Mouse (Mus musculus): ENCODE measurements around the gene Pld3. TPM values are rescaled to one million over a fixed set of nuclear protein-coding genes. Genes with fewer than 3 reads are reported as not detected.
A peak's percentile ranks its signal among the peaks of the same experiment; 100 is the strongest.

Pld3 gene
- polyA plus RNA-seq, 1 experiment from 2014 or later = 139 TPM

DNA sequence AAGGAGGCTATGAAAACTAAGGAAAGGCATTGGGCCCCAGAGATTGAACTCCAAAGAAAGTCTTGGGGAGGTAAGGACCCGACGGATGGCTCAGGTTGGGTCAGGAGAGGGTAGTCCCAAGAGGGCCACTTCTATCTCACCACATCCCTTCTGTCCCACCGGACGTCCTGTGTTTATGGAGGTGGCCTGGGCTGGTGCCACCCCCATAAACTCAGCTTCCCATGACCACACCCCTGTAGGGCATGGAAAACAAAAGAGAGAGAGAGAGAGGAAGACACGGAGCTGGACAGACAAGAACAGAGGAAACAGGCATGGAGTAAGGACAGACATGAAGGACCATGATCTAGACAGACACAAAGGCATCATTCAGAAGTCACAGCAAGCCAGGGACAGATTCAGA is 59.6 kb downstream of the Pld3 start:
- Histone ChIP-seq H3K9ac (replicated peaks; ENCODE audit: low read depth, low read length) (no peak overlapping the region), H3K4me2 (ENCODE audit: low read length) (no peak overlapping the region), H3K4me3 (replicated peaks; ENCODE audit: low read length) (no peak overlapping the region), H3K27me3 (replicated peaks; ENCODE audit: control insufficient read depth, insufficient read depth, low read length) (no peaks in the 10 kb centered on the region), H3K4me1 (replicated peaks; ENCODE audit: control insufficient read depth, insufficient read depth, low read length) (peaks cover 8% of the 10 kb centered on the region), H3K36me3 (ENCODE audit: control insufficient read depth, insufficient read depth) (no peaks in the 10 kb centered on the region), H3K9me3 (ENCODE audit: control insufficient read depth, low read length) (no peaks in the 10 kb centered on the region), H3K27ac (ENCODE audit: low read length) (no peak overlapping the region)
- no peak for ATAC-seq
- 89% methylated on average over 5 of the region's 5 CpGs for WGBS

DNA sequence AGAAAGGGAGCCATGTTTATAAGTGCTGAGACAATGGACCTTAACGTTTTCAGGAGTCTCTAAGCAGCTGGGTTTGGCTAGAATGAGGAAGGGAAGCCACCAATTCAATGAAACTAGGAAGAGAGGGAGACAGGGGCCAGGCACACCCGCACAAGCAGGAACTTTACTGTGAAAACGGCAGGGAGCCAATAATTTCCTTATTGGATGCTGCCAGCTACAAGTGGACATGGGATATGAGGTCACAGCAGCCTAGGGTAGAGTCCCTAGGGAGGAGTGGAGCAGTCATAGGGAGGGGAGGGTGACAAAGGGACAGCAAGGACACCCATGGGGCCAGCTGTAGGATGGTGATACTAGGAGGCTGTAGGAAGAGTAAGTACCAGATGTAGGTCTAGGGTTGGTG is 60.0 kb downstream of the Pld3 start:
- Histone ChIP-seq H3K9ac (replicated peaks; ENCODE audit: low read depth, low read length) (no peak overlapping the region), H3K27ac (ENCODE audit: low read length) (no peak overlapping the region), H3K4me1 (replicated peaks; ENCODE audit: control insufficient read depth, insufficient read depth, low read length) (peaks cover 8% of the 10 kb centered on the region), H3K9me3 (ENCODE audit: control insufficient read depth, low read length) (no peaks in the 10 kb centered on the region), H3K4me2 (ENCODE audit: low read length) (no peak overlapping the region), H3K36me3 (ENCODE audit: control insufficient read depth, insufficient read depth) (no peaks in the 10 kb centered on the region), H3K4me3 (replicated peaks; ENCODE audit: low read length) (no peak overlapping the region), H3K27me3 (replicated peaks; ENCODE audit: control insufficient read depth, insufficient read depth, low read length) (no peaks in the 10 kb centered on the region)
- 74% methylated on average over 3 of the region's 3 CpGs for WGBS
- ATAC-seq = no peak

DNA sequence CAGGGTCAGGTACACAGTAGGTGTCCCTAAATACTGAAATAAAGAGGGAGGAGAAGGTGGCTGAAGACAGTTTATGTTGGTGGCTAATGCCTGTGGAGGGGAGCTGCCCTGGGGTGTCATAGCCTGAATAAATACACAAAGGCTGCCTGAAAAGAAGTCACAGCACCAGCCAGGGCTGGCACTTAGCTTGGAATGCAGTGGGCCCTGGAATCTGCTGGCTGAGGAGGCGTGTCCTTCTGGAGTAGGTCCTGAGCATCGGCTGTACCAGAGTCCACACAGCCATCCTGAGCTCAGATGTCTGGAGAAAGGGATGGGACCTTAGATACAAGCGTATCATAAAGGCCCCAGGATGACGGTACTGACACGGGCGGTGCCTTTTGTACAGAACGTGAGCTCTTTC is 61.2 kb downstream of the Pld3 start:
- no peak for ATAC-seq
- H3K36me3 ChIP-seq (ENCODE audit: control insufficient read depth, insufficient read depth) = no peaks in the 10 kb centered on the region
- no peak overlapping the region for H3K27ac ChIP-seq (ENCODE audit: low read length)
- H3K4me3 ChIP-seq (replicated peaks; ENCODE audit: low read length) = no peak overlapping the region
- no peak overlapping the region for H3K9ac ChIP-seq (replicated peaks; ENCODE audit: low read depth, low read length)
- no peaks in the 10 kb centered on the region for H3K9me3 ChIP-seq (ENCODE audit: control insufficient read depth, low read length)
- peaks cover 8% of the 10 kb centered on the region for H3K4me1 ChIP-seq (replicated peaks; ENCODE audit: control insufficient read depth, insufficient read depth, low read length)
- WGBS = 81% methylated on average over 7 of the region's 7 CpGs
- no peak overlapping the region for H3K4me2 ChIP-seq (ENCODE audit: low read length)
- H3K27me3 ChIP-seq (replicated peaks; ENCODE audit: control insufficient read depth, insufficient read depth, low read length) = no peaks in the 10 kb centered on the region

DNA sequence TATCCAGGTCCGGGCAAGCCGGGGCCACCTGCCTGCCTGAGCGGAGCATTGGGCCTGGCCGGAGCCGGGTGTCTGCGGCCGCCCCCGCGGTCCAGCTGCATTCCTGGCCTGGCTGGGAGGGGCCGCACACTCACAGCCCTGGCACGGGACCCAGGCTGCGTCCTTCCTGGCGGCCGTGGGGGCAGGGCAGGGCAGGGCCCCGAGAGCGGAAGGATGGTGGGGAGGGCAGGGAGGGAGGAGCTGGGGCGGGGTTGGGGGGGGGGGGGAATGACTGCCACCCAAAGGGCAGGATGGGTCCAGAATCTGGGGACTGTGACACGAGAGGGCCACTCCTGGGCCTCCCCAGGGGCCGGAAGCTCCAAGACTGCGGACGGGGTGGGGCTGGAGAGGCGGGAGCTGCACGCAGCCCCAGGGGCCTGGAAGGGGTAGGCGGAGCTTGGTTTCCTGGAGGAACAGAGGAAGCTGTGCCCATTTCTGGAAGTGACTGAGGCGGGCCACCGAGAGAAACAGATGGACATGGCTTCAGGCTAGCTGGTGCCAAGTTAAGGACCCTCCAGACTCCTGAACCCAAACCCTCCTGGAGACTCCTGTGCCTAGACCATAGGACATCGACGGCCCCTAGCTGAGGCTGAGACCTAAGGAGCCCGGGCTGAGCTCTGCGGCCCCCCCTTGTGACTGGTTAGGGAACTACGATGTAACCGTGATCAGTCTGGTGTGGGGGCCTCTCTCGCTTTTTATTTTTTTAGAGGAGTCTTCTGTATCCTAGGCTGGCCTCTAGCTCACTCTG is 62.3 kb downstream of the Pld3 start:
- peak overlapping the region; percentile 40 for H3K4me3 ChIP-seq (replicated peaks; ENCODE audit: low read length)
- H3K9ac ChIP-seq (replicated peaks; ENCODE audit: low read depth, low read length) = peak overlapping the region; percentile 59
- no peaks in the 10 kb centered on the region for H3K36me3 ChIP-seq (ENCODE audit: control insufficient read depth, insufficient read depth)
- peaks cover 12% of the 10 kb centered on the region for H3K4me1 ChIP-seq (replicated peaks; ENCODE audit: control insufficient read depth, insufficient read depth, low read length)
- no peaks in the 10 kb centered on the region for H3K9me3 ChIP-seq (ENCODE audit: control insufficient read depth, low read length)
- no peaks in the 10 kb centered on the region for H3K27me3 ChIP-seq (replicated peaks; ENCODE audit: control insufficient read depth, insufficient read depth, low read length)
- WGBS = under 1% methylated on average over 30 of the region's 33 CpGs
- no peak for ATAC-seq
- H3K4me2 ChIP-seq (ENCODE audit: low read length) = peak overlapping the region; percentile 54
- peak overlapping the region; percentile 60 for H3K27ac ChIP-seq (ENCODE audit: low read length)

DNA sequence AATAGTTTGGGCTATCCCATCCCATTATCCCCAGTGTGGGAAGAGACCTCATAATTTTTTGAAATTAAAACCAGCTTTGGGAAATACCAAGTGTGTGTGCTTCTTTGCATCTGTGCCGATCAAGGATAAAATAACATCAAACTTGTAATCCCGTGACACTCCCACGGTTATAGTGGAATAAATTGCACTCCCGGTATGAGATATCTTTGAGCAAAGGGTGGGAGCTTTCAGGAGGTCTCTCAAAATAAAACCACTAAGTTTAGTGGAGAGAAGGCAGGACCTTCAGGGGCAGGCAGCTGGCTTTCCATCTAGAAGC is 62.8 kb downstream of the Pld3 start:
- no peaks in the 10 kb centered on the region for H3K36me3 ChIP-seq (ENCODE audit: control insufficient read depth, insufficient read depth)
- no peak for ATAC-seq
- H3K4me1 ChIP-seq (replicated peaks; ENCODE audit: control insufficient read depth, insufficient read depth, low read length) = peaks cover 12% of the 10 kb centered on the region
- peak overlapping the region; percentile 40 for H3K4me3 ChIP-seq (replicated peaks; ENCODE audit: low read length)
- H3K27ac ChIP-seq (ENCODE audit: low read length) = peak overlapping the region; percentile 60
- peak overlapping the region; percentile 59 for H3K9ac ChIP-seq (replicated peaks; ENCODE audit: low read depth, low read length)
- no peaks in the 10 kb centered on the region for H3K9me3 ChIP-seq (ENCODE audit: control insufficient read depth, low read length)
- 40% methylated on average over 4 of the region's 4 CpGs for WGBS
- no peaks in the 10 kb centered on the region for H3K27me3 ChIP-seq (replicated peaks; ENCODE audit: control insufficient read depth, insufficient read depth, low read length)
- H3K4me2 ChIP-seq (ENCODE audit: low read length) = peak overlapping the region; percentile 54

DNA sequence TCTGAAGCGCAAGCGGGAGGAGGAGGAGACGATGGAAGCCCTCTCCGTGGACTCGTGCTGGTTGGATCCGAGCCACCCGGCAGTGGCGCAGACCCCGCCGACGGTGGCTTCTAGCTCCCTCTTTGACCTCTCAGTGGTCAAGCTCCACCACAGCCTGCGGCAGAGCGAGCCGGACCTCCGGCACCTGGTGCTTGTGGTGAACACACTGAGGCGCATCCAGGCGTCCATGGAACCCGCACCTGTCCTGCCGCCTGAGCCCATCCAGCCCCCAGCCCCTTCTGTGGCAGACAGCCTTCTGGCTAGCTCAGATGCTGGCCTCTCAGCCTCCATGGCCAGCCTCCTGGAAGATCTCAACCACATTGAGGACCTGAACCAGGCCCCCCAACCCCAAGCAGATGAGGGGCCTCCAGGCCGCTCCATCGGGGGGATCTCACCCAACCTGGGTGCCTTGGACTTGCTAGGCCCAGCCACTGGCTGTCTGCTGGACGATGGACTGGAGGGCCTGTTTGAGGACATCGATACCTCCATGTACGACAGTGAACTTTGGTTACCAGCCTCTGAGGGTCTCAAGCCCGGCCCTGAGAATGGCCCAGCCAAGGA is 63.6 kb downstream of the Pld3 start:
- Histone ChIP-seq H3K9me3 (ENCODE audit: control insufficient read depth, low read length) (no peaks in the 10 kb centered on the region), H3K27ac (ENCODE audit: low read length) (no peak overlapping the region), H3K9ac (replicated peaks; ENCODE audit: low read depth, low read length) (no peak overlapping the region), H3K4me2 (ENCODE audit: low read length) (no peak overlapping the region), H3K36me3 (ENCODE audit: control insufficient read depth, insufficient read depth) (no peaks in the 10 kb centered on the region), H3K27me3 (replicated peaks; ENCODE audit: control insufficient read depth, insufficient read depth, low read length) (no peaks in the 10 kb centered on the region), H3K4me1 (replicated peaks; ENCODE audit: control insufficient read depth, insufficient read depth, low read length) (peaks cover 12% of the 10 kb centered on the region), H3K4me3 (replicated peaks; ENCODE audit: low read length) (no peak overlapping the region)
- 90% methylated on average over 25 of the region's 25 CpGs for WGBS
- no peak for ATAC-seq

DNA sequence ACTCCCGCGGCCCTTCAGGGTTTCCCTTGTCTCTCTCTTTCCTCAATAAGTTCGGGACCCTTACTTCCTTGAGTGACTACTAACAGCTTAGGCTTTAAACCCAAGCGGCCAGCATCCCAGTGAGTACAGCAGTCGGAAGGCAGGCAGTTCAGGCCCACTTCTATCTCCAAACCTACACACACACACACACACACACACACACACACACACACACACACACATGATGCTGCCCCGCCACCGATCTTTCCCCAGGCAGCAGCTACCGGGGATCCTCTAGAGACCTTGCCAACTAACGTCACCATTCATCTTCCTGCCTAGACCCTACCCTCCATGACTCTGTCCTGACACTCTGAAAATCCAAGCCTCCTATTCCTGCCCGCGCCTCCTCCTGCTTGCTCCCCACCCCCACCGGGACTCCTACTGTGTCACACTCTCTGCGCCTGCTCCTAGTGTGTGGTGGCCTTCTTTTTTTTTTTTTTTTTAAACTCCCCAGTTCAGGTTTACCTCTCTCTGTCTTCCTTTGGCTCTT is 65.2 kb downstream of the Pld3 start:
- H3K9me3 ChIP-seq (ENCODE audit: control insufficient read depth, low read length) = no peaks in the 10 kb centered on the region
- WGBS = 6% methylated on average over 13 of the region's 13 CpGs
- no peaks in the 10 kb centered on the region for H3K27me3 ChIP-seq (replicated peaks; ENCODE audit: control insufficient read depth, insufficient read depth, low read length)
- H3K27ac ChIP-seq (ENCODE audit: low read length) = peak overlapping the region; percentile 86
- no peak for ATAC-seq
- H3K9ac ChIP-seq (replicated peaks; ENCODE audit: low read depth, low read length) = peak overlapping the region; percentile 78
- peak overlapping the region; percentile 63 for H3K4me2 ChIP-seq (ENCODE audit: low read length)
- peaks cover 12% of the 10 kb centered on the region for H3K4me1 ChIP-seq (replicated peaks; ENCODE audit: control insufficient read depth, insufficient read depth, low read length)
- H3K4me3 ChIP-seq (replicated peaks; ENCODE audit: low read length) = peak overlapping the region; percentile 68
- no peaks in the 10 kb centered on the region for H3K36me3 ChIP-seq (ENCODE audit: control insufficient read depth, insufficient read depth)

DNA sequence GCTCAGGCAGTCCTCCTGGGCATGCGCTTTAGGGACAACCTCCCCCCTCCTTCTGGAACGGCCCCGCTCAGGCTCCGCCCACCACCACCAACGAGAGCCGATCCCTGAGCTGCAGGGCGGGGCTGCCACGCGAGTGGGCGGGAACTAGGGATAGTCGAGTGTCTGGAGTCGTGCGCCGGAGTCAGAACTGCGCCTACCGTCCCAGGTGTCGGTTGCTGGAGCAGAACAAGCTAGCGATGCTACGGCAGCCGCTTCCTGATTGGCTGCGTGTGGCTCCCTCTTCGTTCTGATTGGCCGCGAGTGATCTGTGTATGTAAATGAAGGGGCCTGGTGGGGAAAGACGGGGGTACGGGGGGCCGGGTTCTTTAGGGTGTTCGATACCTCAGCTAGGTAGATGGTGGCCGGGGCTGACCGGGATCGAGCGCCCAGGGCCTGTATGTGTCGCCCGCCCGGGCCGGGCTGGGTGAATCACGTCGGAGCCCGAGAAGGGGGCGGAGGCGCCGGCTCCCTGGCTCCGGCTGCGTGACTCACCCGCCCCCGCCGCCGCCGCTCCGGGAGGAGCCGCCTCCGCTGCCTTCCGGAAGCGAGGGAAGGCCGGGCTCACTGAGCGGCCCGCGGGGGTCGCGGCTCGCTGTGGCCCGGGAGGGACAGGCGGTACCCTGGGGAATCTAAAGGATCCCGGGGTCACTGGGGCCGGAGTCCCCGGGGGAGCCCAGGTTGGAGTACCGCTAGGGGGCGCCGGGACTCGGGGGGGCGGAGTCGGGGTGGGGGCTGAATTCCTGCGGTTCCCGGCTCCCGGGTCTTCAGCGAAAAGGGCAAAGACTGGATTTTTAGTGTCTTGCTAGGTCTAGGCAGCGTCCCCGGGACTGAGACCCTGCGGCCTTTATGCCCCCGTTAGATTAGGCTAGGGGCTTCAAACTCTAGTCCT is 66.0 kb downstream of the Pld3 start, which contains the start of gene Sertad1:
Gene Sertad1, plus strand, starts transcription at position 141 of the 928 bp plus-strand sequence.
- Histone ChIP-seq H3K4me3 (replicated peaks; ENCODE audit: low read length) (peak within 1 kb of the TSS; percentile 68), H3K4me2 (ENCODE audit: low read length) (peak within 1 kb of the TSS; percentile 63), H3K36me3 (ENCODE audit: control insufficient read depth, insufficient read depth) (no peaks in the 10 kb centered on the region), H3K27ac (ENCODE audit: low read length) (peak within 1 kb of the TSS; percentile 86), H3K9me3 (ENCODE audit: control insufficient read depth, low read length) (no peaks in the 10 kb centered on the region), H3K27me3 (replicated peaks; ENCODE audit: control insufficient read depth, insufficient read depth, low read length) (no peaks in the 10 kb centered on the region), H3K9ac (replicated peaks; ENCODE audit: low read depth, low read length) (peak within 1 kb of the TSS; percentile 78), H3K4me1 (replicated peaks; ENCODE audit: control insufficient read depth, insufficient read depth, low read length) (peaks cover 12% of the 10 kb centered on the region)
- WGBS = under 1% methylated on average over 68 of the region's 80 CpGs
- ATAC-seq = peak; percentile 98

All from forebrain, embryonic 16.5 days (tissue).